Mouse (Mus musculus) forebrain, embryonic 14.5 days (tissue): ENCODE results near the gene Utrn. TPM values are rescaled to one million over a fixed set of nuclear protein-coding genes. Genes with fewer than 3 reads are reported as not detected.

Experiments used
- ATAC-seq: fragments of 200-750 bp; cut with Nextera tagmentation; 2 replicates; pipeline ENCODE4 v1.8.0; 2017; ENCODE audit warnings: mild to moderate bottlenecking, moderate library complexity
- DNase-seq: peaks from one replicate; pipeline ENCODE4 v3.0.0-alpha.2; 2015; ENCODE audit warnings: low spot score
- H3K27ac ChIP-seq: fragments of 300-500 bp; sonication (generic); 2 replicates; pipeline ENCODE4 v1.5.1; 2014; ENCODE audit warnings: low read depth, mild to moderate bottlenecking, control low read depth, low read length, moderate library complexity
- H3K27me3 ChIP-seq: fragments of 300-500 bp; sonication (generic); replicated peaks from 2 replicates; pipeline ENCODE4 v1.6.1; 2014; ENCODE audit warnings: low read length, control low read depth, mixed read lengths; ENCODE audit not compliant: control insufficient read depth, insufficient read depth
- H3K36me3 ChIP-seq: fragments of 300-500 bp; sonication (generic); 2 replicates; pipeline ENCODE4 v1.6.1; 2014; ENCODE audit warnings: low read length, control low read depth; ENCODE audit not compliant: control insufficient read depth, insufficient read depth
- H3K4me1 ChIP-seq: fragments of 300-500 bp; sonication (generic); 2 replicates; pipeline ENCODE4 v1.6.1; 2014; ENCODE audit warnings: antibody characterized with exemption, low read length, control low read depth; ENCODE audit not compliant: control insufficient read depth, insufficient read depth
- H3K4me2 ChIP-seq: fragments of 300-500 bp; sonication (generic); 2 replicates; pipeline ENCODE4 v1.6.1; 2014; ENCODE audit warnings: mild to moderate bottlenecking, control low read depth, low read length
- H3K4me3 ChIP-seq: fragments of 300-500 bp; sonication (generic); 2 replicates; pipeline ENCODE4 v1.5.1; 2014; ENCODE audit warnings: low read depth, low read length, control low read depth
- H3K9ac ChIP-seq: fragments of 300-500 bp; sonication (generic); 2 replicates; pipeline ENCODE4 v1.6.1; 2014; ENCODE audit warnings: mild to moderate bottlenecking, low read length, control low read depth, moderate library complexity
- H3K9me3 ChIP-seq: fragments of 300-500 bp; sonication (generic); replicated peaks from 2 replicates; pipeline ENCODE4 v1.6.1; 2016; ENCODE audit warnings: low read length, control low read depth, mixed read lengths; ENCODE audit not compliant: control insufficient read depth
- WGBS: fragments of 180-500 bp; shearing (Covaris S2); extraction: QIAGEN DNeasy Blood & Tissue Kit; methylation state at CpG from one replicate; pipeline ENCODE4 v1.1.7; 2014; 5-methylcytosine and 5-hydroxymethylcytosine counted together
- polyA plus RNA-seq: library from polyadenylated mRNA; unstranded; fragments of >200 nt; fragmentation: Nextera tagmentation; extraction: Ambion mirVana; gene quantifications from 2 replicates; pipeline ENCODE4 v1.2.1, GENCODE M21; 2014

The Utrn gene
- 7.2 and 15.8 TPM in 2 replicates for polyA plus RNA-seq

DNA sequence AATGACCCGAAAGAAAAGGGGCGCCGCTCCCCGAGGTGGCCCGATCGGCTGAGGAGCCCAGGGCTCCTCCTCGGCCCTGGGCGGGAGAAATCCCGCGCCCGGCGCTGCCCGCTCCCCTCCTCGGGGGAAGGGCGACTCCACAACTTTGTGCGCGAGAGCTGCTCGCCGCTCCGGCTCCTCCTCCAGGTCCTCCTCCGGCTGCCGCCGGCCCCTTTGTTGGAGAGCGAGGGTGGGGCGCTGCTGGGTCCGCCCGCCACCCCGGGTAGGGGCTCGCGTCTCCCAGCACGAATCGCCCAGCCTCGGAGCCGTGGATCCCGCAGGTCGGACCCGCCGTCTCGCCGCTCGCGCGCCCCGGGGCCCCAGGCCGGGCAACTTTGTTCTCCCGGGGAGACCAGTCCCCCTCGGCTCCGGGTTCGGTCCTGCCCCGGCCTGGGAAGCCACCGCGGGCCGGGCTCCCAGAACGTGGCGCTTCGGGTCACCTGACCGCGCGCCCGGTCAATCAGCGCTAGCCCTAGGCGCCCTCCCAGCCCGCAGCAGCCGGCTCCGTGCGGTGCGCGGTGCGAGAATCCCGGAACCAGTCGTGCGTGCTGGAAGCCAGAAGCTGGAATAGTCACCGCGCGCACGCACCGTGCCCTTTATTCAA, at the start of gene Utrn:
Utrn (minus strand) TSS at position 337 of the 643 bp plus-strand sequence.
- 0% methylated on average over 58 of the region's 77 CpGs for WGBS
- Histone ChIP-seq H3K4me3 (peak within 1 kb of the TSS; percentile 69), H3K27me3 (no peaks in the 10 kb centered on the region), H3K27ac (peak within 1 kb of the TSS; percentile 48; the same call in 1 of the 2 replicates), H3K36me3 (no peaks in the 10 kb centered on the region), H3K4me2 (peak within 1 kb of the TSS; percentile 96), H3K9me3 (no peaks in the 10 kb centered on the region), H3K9ac (peak within 1 kb of the TSS; percentile 79), H3K4me1 (peaks cover 9% of the 10 kb centered on the region; the same call in 1 of the 2 replicates)
- DNase-seq (peak; percentile 80), ATAC-seq (peak; percentile 91)

DNA sequence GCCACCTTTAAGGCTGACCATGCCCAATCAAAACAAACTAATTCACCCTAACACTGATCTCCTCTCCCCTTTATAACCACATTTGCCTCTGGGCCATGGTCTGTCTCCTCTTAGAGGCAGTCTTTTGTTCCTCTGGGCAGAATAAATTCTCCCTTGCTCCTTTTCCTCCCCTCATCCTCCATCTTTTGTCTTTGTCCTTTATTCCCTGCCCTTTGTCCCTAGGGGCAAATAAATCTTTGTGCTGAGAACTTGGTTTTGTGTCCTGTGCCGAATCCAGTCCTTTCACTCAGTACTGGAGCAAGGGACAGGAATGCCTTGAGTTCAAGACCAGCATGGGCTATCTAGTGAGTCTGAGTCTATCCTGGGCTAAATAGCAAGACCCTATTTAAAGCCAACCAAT, 48.5 kb upstream of the Utrn start:
- WGBS, result 26% methylated on average over 1 of the region's 1 CpGs
- Histone ChIP-seq H3K36me3 (no peaks in the 10 kb centered on the region), H3K4me3 (no peak overlapping the region), H3K4me1 (no peaks in the 10 kb centered on the region), H3K9ac (no peak overlapping the region), H3K4me2 (no peak overlapping the region), H3K27me3 (no peaks in the 10 kb centered on the region), H3K27ac (no peak overlapping the region), H3K9me3 (no peaks in the 10 kb centered on the region)
- DNase-seq (no peak), ATAC-seq (no peak)

DNA sequence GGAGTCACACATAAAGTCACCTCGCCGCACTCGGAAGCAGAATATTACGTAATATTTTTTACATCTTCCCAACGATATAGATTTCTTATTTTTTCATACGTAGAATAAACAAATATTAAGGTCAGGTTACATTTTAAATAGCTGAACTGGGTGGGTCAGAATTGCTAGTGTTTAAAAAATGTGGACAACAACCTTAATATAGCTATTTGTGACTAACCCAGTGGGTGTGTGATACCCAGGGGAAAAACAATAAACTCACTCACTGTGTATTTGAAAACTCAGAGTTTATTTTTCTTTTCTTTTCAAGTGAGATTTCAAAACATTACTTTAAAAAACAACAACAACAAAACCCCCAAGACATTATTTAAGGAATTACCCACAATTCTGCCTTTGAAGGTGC, 47.2 kb upstream of the Utrn start:
- 92% methylated on average over 6 of the region's 6 CpGs for WGBS
- Histone ChIP-seq H3K9me3 (no peaks in the 10 kb centered on the region), H3K4me2 (no peak overlapping the region), H3K27me3 (no peaks in the 10 kb centered on the region), H3K9ac (no peak overlapping the region), H3K4me1 (no peaks in the 10 kb centered on the region), H3K4me3 (no peak overlapping the region), H3K27ac (no peak overlapping the region), H3K36me3 (no peaks in the 10 kb centered on the region)
- ATAC-seq (no peak), DNase-seq (no peak)

DNA sequence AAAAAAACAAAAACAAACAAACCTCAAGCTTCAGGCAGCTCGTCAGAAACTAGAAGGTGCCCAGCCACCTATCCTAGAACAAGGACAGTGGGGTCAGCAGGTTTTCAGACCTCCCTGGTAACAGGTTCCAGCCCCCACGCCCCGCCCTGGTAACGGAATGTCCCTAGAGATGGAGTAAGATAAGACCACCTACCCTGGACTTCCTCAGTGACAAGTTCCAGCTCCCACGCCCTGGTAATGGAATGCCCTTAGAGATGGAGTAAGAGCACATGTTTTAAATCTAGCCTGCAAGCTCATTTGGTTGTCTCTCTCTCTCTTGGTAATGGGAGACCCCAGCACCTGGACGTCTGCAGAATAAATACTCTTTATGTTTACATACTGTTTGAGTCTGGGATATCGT, 46.7 kb upstream of the Utrn start:
- Histone ChIP-seq H3K4me1 (no peaks in the 10 kb centered on the region), H3K9ac (no peak overlapping the region), H3K27ac (no peak overlapping the region), H3K9me3 (no peaks in the 10 kb centered on the region), H3K27me3 (no peaks in the 10 kb centered on the region), H3K36me3 (no peaks in the 10 kb centered on the region), H3K4me3 (no peak overlapping the region), H3K4me2 (no peak overlapping the region)
- DNase-seq (no peak), ATAC-seq (no peak)
- 88% methylated on average over 7 of the region's 7 CpGs for WGBS

DNA sequence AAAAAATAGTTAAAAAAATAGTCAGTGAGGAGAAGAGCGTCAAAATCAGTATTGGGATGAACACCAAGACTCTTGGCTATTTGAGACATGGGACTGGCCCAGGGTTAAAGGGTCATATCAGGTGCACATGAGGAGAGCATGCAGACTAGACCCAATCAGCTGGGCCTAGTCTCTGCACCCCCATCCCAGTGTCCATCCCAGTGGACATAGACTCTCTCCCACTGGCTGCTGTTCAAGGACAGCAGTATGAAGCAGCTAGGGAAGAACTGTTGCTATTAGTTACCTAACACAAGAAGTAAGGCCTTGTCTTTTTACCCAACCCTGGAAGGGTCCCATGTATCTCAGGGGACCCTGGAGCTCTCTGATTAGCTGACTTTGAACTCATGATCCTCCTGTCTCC, 45.0 kb upstream of the Utrn start:
- Histone ChIP-seq H3K9ac (no peak overlapping the region), H3K4me3 (no peak overlapping the region), H3K4me2 (no peak overlapping the region), H3K36me3 (no peaks in the 10 kb centered on the region), H3K27ac (no peak overlapping the region), H3K4me1 (no peaks in the 10 kb centered on the region), H3K9me3 (no peaks in the 10 kb centered on the region), H3K27me3 (no peaks in the 10 kb centered on the region)
- ATAC-seq, result no peak
- no peak for DNase-seq
- WGBS, result 97% methylated on average over 1 of the region's 1 CpGs

DNA sequence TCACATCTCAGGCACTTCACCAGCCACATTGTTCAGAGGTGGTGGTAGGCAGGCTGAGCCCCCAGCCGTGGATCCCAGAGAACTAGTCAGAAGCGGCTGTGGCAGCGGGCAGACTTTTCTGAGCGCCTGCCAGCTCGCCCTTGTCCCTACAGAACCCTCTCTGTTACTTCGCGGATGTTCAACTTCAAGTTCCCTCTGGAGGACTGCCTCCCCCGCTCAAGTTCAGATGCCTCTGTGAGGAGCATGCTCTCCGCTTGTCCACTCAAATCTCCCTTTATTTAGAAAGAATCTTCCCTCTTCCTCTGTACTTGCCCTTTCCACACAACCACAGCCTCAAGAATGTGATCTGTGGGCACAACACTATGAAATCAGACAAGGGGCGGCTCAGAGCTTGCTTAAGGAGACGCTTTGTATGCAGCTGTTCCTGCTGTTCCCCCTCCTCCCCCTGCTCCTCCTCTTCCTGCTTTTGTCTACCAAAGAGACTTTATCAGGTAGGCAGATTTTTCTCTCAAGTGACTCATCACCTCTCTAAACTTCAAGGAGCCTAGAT, 42.9 kb upstream of the Utrn start:
- WGBS, result 69% methylated on average over 11 of the region's 11 CpGs
- Histone ChIP-seq H3K36me3 (no peaks in the 10 kb centered on the region), H3K4me1 (no peaks in the 10 kb centered on the region), H3K27ac (no peak overlapping the region), H3K9me3 (no peaks in the 10 kb centered on the region), H3K27me3 (no peaks in the 10 kb centered on the region), H3K4me2 (no peak overlapping the region), H3K9ac (no peak overlapping the region), H3K4me3 (no peak overlapping the region)
- ATAC-seq (peak; percentile 42; the same call in 1 of the 2 replicates), DNase-seq (peak; percentile 25)

DNA sequence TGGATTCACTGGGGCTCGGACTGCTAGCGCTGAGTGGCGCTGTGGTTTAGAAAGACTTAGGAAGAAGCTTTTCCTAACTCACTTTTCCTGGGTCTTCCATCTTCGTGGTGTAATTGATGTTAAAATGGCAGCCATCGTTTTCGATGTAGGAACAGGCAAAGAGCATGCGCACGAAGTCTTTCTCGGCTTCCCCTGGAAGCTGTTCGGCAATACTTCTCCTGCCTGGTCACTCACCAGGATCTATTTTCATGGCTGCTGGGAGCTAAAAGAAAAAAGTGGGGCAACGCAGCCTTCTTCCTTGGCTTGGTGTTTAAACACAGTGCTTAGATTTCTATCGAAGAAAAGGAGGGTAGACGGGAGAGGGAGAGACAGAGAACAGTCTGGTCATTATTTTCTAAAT, 42.3 kb upstream of the Utrn start:
- no peak overlapping the region for H3K4me2 ChIP-seq
- H3K36me3 ChIP-seq, result no peaks in the 10 kb centered on the region
- no peak for ATAC-seq

DNA sequence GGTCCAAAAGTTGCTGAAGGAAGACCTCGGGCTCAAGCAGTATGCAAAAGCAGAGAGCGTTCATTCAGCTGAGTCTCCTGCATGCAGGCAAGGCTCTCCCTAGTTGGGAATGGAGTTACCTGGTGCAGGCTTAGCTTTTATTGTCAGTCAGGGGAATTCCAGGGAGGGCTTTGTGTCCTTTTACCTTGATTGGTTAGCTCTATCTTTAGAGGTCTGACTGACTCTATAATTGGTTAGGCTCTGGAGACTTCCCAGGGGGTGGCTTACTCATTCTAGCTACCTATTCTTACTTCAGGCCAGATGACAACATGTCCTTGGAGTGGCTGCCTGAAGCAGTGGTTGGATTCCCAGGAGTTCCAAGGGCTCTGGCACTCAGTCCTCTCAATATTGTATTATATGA, 40.7 kb upstream of the Utrn start:
- Histone ChIP-seq H3K36me3 (no peaks in the 10 kb centered on the region), H3K9ac (no peak overlapping the region), H3K4me2 (no peak overlapping the region), H3K27me3 (no peaks in the 10 kb centered on the region), H3K27ac (no peak overlapping the region), H3K4me1 (no peaks in the 10 kb centered on the region), H3K4me3 (no peak overlapping the region), H3K9me3 (no peaks in the 10 kb centered on the region)
- DNase-seq (no peak), ATAC-seq (no peak)
- 93% methylated on average over 2 of the region's 2 CpGs for WGBS

More for the DNA sequence above, 42.3 kb upstream of the Utrn start:
- no peaks in the 10 kb centered on the region for H3K9me3 ChIP-seq
- no peak overlapping the region for H3K4me3 ChIP-seq
- H3K27me3 ChIP-seq, result no peaks in the 10 kb centered on the region
- no peaks in the 10 kb centered on the region for H3K4me1 ChIP-seq
- DNase-seq, result no peak
- H3K9ac ChIP-seq, result no peak overlapping the region
- WGBS, result 87% methylated on average over 13 of the region's 13 CpGs
- H3K27ac ChIP-seq, result no peak overlapping the region

DNA sequence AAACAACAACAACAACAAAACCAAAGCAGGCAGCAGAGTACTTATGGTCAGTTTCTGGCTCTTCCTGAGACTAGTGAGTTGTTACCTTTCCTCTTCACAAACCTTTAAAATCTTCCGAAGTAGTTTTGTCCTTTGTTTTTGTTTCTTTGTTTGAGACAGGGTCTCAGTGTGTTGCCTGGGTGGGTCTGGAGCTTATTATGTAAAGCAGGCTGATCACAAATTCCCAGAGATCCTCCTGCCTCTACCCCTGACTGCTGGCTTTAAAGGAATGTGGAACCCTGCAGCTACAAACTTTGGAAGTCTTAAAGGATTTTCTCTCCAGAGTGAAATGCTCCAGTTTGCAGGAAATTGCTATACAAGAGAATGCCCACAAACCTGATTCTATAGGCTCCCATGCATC, 40.0 kb upstream of the Utrn start:
- no peak overlapping the region for H3K4me3 ChIP-seq
- DNase-seq (no peak), ATAC-seq (no peak)
- H3K9ac ChIP-seq, result no peak overlapping the region
- 32% methylated on average over 1 of the region's 1 CpGs for WGBS
- no peaks in the 10 kb centered on the region for H3K36me3 ChIP-seq
- H3K9me3 ChIP-seq, result no peaks in the 10 kb centered on the region
- no peaks in the 10 kb centered on the region for H3K4me1 ChIP-seq
- no peaks in the 10 kb centered on the region for H3K27me3 ChIP-seq
- no peak overlapping the region for H3K27ac ChIP-seq
- H3K4me2 ChIP-seq, result no peak overlapping the region
